Mouse (Mus musculus): Measurements from ENCODE around the gene Erp44.

Gene Erp44

GRCm38 (mm10) chr4:48279498-48280134 is at the start of gene Erp44, which contains the start of gene Invs:
Gene Erp44, minus strand, starts transcription at chr4:48279558.
Gene Invs, plus strand, starts transcription at chr4:48279760.
- in situ Hi-C loops (cut with MboI; ENCODE audit: low sequenced_read_pairs), result no loop called here

- in situ Hi-C loops (cut with MboI; ENCODE audit: low sequenced_read_pairs), result no loop called here
Observed at GRCm38 (mm10) chr4:48328042-48328441, 48.7 kb upstream of the Erp44 start.

- in situ Hi-C loops (cut with MboI; ENCODE audit: low sequenced_read_pairs), result no loop called here
Observed at GRCm38 (mm10) chr4:48327192-48327591, 47.8 kb upstream of the Erp44 start.

- in situ Hi-C loops (cut with MboI; ENCODE audit: low sequenced_read_pairs), result no loop called here
Observed at GRCm38 (mm10) chr4:48322095-48322494, 42.7 kb upstream of the Erp44 start.

- in situ Hi-C loops (cut with MboI; ENCODE audit: low sequenced_read_pairs), result no loop called here
Observed at GRCm38 (mm10) chr4:48321276-48321675, 41.9 kb upstream of the Erp44 start.

DNA sequence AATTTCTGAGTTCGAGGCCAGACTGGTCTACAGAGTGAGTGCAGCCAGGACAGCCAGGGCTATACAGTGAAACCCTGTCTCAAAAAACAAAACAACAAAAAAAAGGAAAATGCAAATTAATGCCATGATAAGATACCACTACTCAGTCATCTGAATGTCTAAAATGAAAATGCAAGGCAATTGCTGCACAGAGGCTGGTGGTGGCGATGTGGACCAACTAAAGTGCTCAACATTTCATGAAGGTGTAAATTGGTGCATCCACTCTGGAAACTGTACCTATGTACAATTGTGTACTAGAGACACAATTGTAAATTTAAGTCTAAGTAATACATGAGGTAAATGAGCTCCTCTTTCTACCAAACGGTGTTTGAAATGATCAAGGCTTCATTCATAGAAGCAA is 36.7 kb upstream of the Erp44 start:
- in situ Hi-C loops (cut with MboI; ENCODE audit: low sequenced_read_pairs), result no loop called here

GRCm38 (mm10) chr4:48314814-48315213 is 35.5 kb upstream of the Erp44 start:
- in situ Hi-C loops (cut with MboI; ENCODE audit: low sequenced_read_pairs), result no loop called here

DNA sequence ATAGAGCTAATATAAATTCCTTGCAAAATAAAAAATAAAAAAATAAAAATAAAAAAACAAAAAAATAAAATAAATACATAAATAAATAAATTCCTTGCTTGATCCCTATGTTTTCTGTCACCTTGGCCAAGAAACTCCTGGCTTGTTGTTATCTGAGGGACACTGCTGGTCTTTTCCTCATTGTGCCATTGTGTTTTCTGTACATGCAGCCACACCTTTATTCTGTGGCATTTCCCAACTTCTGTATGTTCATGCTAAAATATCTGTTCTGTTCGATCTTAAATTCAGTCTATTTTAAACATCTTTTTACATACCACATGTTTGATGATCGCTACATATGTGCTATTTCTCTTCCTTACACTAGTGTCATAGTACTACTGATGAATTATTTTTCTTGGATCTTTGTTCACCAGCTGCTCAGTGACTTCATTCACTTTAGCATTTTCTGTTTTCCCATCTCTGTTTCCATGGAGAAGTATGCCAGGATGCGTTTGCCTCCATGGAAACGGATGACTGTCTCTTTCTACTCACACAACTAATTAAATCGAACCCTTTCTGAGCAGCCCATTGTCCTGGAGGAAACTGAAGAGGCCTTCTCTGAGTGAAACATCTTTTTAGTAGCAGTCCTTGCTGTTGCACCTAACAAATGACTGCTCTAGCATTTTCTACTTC is 7.9 kb upstream of the Erp44 start:
- in situ Hi-C loops (cut with MboI; ENCODE audit: low sequenced_read_pairs), result no loop called here

GRCm38 (mm10) chr4:48281121-48281520 is 1.8 kb upstream of the Erp44 start:
- in situ Hi-C loops (cut with MboI; ENCODE audit: low sequenced_read_pairs), result no loop called here

DNA sequence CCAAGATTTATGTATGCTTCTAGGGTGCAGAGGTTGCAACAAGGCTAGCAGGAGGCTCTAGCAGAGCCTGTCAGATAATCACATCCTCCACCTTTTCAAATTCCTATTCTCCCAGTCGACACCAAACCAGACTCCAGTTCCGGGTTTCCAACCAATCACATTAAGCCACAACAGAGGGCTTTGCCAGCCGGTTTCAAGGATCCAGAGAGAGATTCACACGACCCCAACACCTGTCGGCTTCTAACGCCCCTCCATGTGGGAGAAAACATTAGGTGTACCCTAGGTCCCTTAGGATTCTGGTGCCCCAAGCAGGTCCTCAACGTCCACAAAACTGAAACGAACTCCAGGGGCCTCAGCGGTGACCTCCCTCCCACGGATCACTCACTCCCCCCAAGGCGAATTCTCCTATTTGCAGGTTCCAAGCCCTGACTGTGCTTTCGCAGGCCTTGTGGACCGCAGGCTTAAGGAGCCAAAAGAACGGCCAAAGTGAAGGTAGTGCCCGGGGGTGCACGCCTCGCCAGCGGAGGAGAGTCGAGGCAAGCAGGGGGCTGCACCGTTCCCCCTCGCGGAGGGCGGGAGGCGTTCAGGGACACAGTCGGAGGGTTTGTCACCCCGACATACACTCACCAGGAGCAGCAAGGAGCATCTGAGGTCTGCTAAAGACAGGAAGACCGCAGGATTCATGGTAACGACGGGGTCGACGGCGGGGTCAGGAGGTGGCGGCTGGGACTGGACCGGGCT is 431 bp downstream of the Erp44 start:
- in situ Hi-C loops (cut with MboI; ENCODE audit: low sequenced_read_pairs), result no loop called here

DNA sequence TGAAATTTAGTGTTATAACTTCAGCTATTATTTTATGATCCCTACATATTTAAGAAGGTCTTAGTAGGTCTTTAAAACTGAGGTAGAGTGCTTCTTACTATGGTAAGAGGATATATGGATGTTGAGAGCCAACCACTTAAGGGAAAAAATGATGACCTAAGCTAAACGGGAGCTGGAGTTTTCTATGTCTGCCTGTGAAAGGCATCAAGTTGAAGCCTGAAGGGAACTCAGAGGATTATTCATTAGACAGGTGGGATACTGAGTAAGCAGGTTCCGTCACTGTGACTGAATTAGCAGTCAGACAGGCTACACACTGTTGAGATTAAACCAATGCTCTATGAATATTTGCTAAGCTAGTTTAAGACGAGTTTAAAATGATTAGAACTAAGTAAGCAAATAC is 2.3 kb downstream of the Erp44 start:
- in situ Hi-C loops (cut with MboI; ENCODE audit: low sequenced_read_pairs), result no loop called here

DNA sequence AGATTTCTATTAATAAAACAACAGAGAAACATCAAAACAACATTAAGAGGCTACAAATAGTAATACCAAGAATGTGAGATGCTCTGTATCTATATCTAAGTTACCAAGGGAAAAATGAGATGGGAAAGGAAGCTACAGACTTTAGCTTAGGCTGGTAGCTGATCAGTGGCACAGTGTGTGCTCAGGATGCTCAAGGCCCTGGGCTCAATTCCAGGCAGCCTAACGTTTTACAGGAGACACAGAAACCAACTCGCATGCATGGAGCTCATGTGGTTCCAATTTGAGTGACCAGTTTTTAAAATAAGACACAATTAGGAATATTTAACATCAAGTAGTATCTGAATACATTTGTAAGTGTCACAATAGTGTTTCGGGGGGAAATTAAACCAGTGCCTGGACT is 3.6 kb downstream of the Erp44 start:
- in situ Hi-C loops (cut with MboI; ENCODE audit: low sequenced_read_pairs), result no loop called here

DNA sequence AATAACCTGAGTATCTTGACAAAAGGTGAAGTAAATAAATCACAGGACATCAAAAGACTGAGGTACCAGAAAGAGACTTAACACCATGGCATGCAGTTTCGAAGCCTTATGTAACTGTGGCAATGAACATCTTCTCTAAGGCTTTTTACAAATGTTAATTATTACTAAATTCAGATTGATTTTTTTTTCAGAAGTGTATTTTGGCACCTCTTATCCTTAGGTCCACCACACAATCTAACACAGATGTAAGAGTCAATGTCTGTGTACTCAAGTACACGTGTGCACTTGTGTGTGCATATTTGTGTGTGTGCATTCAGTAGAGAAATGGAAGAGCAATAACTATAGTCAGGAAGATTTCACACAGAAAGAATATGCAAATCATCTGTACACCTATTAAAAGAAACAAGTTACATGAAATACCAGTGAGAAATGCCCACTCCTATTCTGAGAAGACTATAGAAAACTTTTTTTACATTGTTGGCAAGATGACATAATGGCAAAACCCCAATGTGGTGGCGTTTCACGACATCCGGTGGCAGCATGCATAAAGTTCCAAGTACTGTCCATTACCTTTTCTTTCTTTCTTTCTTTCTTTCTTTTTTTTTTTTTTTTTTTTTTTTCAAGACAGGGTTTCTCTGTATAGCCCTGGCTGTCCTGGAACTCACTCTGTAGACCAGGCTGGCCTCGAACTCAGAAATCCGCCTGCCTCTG is 6.1 kb downstream of the Erp44 start:
- in situ Hi-C loops (cut with MboI; ENCODE audit: low sequenced_read_pairs), result no loop called here

- in situ Hi-C loops (cut with MboI; ENCODE audit: low sequenced_read_pairs), result no loop called here
Observed at GRCm38 (mm10) chr4:48271838-48272237, 7.5 kb downstream of the Erp44 start.

DNA sequence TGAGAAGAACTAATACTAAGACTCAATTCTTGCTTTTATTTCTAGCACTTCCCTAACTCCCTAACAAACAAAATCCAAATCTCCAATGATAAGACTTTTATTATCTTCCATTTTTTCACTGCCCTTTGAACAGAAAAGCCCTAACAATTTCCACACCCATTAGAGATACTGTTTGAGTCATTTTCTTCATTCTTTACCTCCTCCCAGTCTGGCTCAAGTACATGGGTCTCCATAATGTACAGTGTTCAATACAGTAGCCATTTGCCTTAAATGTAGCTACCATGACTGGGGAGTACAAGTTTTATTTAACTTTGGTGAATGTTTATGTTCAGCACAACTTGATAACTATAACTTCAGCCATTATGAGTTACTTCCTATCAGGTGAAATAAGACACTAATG is 8.8 kb downstream of the Erp44 start:
- in situ Hi-C loops (cut with MboI; ENCODE audit: low sequenced_read_pairs), result no loop called here

DNA sequence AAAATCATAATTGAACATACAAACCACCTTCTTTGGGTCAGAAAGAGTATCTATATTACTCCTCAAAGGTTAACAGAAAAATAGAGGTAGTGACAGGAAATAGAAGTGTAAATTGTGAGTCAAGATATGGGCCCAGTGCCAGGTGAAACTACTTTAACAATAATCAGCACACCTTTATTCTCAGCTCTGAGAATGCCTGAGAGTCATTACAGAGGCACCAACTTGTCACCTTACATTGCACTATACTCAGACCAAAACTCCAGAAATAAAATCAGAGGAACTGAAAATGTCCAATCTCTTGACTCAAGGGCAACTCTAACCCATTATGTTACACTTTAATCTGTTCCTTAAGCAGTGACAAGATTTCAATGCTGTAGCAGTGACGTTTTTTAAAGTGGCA is 11.2 kb downstream of the Erp44 start:
- in situ Hi-C loops (cut with MboI; ENCODE audit: low sequenced_read_pairs), result no loop called here

GRCm38 (mm10) chr4:48267683-48268082 is 11.7 kb downstream of the Erp44 start:
- in situ Hi-C loops (cut with MboI; ENCODE audit: low sequenced_read_pairs), result no loop called here

DNA sequence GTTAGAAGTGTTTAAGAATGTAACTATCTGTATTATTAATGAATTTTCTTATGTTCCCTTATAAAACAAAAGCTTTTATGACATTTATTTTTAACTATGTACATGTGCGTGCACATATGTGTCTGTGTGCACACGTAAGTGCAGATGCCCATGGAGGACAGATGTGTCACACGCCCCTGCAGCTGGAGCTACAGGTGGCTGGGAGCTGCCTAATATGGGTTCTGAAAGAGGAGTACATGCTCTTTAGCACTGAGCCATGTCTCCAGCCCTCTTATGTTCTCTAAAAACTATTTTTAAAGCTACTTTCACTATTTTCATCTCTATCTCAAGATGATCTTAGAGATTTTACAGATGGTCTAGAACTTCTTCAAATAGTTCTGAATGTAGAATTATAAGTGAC is 21.3 kb downstream of the Erp44 start:
- in situ Hi-C loops (cut with MboI; ENCODE audit: low sequenced_read_pairs), result no loop called here

DNA sequence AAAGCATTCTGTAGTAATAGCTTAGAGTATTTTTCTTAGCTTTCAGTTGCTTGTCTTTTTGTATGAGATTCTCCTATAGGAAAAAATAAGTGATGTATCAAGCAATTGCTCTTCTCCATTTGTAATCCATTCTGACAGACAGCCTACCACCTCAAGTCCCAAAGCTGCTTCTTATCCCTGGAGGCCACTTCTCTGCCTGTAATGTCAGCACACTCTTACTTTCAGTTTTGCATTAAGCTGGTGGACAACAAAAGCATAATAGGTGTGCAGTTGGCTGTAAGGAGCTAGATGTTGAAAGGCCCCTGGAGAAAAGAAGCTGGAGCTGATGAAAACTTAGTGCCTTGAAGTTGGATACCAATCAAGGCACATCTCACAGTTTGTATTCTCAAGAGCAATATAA is 26.1 kb downstream of the Erp44 start:
- in situ Hi-C loops (cut with MboI; ENCODE audit: low sequenced_read_pairs), result no loop called here

DNA sequence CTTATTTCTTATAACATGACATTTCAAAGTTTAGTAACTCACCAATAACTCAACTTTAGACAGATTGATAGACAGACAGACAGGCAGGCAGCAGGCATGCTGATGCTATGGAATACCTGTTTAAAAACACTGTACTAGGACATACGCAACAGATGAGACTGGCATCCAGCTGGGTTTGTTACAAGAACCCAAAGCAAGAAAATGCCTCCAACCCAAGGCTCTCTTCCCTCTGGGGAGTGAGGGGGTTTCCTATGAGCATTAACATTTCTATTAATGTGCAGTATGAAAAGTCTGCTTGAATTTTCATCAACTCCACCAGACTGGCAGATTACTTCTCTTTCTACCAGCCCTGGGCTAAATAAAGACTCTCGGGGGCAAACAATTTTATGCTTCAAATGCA is 35.1 kb downstream of the Erp44 start:
- in situ Hi-C loops (cut with MboI; ENCODE audit: low sequenced_read_pairs), result no loop called here

DNA sequence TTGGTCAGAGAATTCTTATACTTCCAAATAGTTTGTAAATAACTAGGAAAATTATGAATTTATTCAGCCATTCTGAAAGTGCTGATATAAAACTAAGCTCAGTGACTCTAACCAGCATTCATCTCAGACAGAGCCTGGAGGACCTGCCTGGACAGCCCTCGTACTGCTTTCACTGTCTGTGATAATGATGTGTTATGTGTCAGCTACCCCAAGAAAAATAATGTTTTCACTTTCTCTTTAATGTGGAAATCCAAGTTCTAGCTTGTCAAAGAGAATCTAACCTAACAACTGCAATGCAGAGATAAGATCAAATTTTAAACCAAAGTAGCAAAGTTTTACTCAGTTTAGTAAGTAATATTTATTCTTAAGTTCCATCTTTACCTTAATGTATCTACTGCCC is 35.6 kb downstream of the Erp44 start:
- in situ Hi-C loops (cut with MboI; ENCODE audit: low sequenced_read_pairs), result no loop called here

Measured in CH12F3 (cell line).